Mouse (Mus musculus) limb, embryonic 15.5 days (tissue): ENCODE data around the gene Mras. TPM values are rescaled to one million over a fixed set of nuclear protein-coding genes. Genes with fewer than 3 reads are reported as not detected.

Experiments
- ATAC-seq: fragments of 200-750 bp; cut with Nextera tagmentation; 2 replicates; pipeline ENCODE4 v1.8.0; 2017; ENCODE audit warnings: low read depth, moderate TSS enrichment; ENCODE audit not compliant: insufficient number of reproducible peaks, low FRiP score, low TSS enrichment
- H3K27ac ChIP-seq: fragments of 300-500 bp; sonication (generic); 2 replicates; pipeline ENCODE4 v1.5.1; 2015; ENCODE audit warnings: moderate library complexity, mild to moderate bottlenecking, inconsistent platforms
- H3K27me3 ChIP-seq: fragments of 300-500 bp; sonication (generic); 2 replicates; pipeline ENCODE4 v1.6.1; 2015; ENCODE audit warnings: inconsistent platforms
- H3K36me3 ChIP-seq: fragments of 300-500 bp; sonication (generic); 2 replicates; pipeline ENCODE4 v1.6.1; 2015; ENCODE audit warnings: inconsistent platforms
- H3K4me1 ChIP-seq: fragments of 300-500 bp; sonication (generic); 2 replicates; pipeline ENCODE4 v1.6.1; 2015; ENCODE audit warnings: inconsistent platforms
- H3K4me2 ChIP-seq: fragments of 300-500 bp; sonication (generic); 2 replicates; pipeline ENCODE4 v1.6.1; 2015; ENCODE audit warnings: mild to moderate bottlenecking, inconsistent platforms
- H3K4me3 ChIP-seq: fragments of 300-500 bp; sonication (generic); 2 replicates; pipeline ENCODE4 v1.5.1; 2015; ENCODE audit warnings: mild to moderate bottlenecking, inconsistent platforms
- H3K9ac ChIP-seq: fragments of 300-500 bp; sonication (generic); 2 replicates; pipeline ENCODE4 v1.6.1; 2015; ENCODE audit warnings: inconsistent platforms
- H3K9me3 ChIP-seq: fragments of 300-500 bp; sonication (generic); 2 replicates; pipeline ENCODE4 v1.6.1; 2016; ENCODE audit warnings: inconsistent platforms
- WGBS: fragments of 180-500 bp; shearing (Covaris S2); methylation state at CpG from one replicate; pipeline ENCODE4 v1.1.7; 2015; 5-methylcytosine and 5-hydroxymethylcytosine counted together
- polyA plus RNA-seq: library from polyadenylated mRNA; unstranded; fragments of >200 nt; fragmentation: Nextera tagmentation; extraction: Ambion mirVana; gene quantifications from 2 replicates; pipeline ENCODE4 v1.2.1, GENCODE M21; 2015

Mras gene
- polyA plus RNA-seq, 1 experiment from 2014 or later = 27.7 TPM

DNA sequence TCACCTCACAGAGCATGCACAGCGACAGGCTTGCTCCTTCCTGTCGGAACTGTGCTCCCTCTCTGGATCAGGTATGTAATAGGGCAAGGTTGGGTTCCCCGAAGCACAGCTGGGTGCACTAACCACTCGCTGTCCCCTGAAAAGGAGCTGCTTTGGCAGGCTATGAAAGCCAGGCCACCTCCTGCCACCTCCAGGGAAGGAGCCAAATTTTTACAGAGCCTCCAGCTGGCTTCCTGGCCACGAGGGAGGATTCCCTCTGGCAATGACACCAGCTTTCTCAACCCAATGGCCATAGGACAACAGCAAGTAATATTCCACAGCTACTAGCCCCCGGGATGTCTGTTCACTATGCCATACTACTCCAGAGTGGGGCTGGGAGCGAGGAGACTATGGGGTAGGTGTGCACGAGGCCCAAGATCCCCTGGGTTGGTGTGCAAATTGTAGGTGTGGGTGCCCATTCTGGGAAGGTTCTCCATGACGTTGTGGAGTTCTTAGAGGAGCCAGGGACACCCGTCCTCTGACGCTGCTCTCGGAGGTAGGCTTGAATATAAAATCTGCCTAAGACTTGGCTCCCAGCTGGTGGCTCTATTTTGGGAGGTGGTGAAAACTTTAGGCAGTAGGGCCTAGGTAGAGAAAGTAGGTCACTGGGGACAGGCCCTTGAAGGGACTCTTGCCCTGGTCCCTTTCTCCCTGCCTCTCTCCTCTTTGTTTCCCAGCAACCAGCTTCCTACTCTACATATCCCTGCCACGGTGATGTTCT is 39.9 kb downstream of the Mras start:
- Histone ChIP-seq H3K9ac (no peak overlapping the region), H3K4me1 (peaks cover 20% of the 10 kb centered on the region), H3K4me2 (no peak overlapping the region), H3K27ac (no peak overlapping the region), H3K27me3 (no peaks in the 10 kb centered on the region), H3K9me3 (no peaks in the 10 kb centered on the region), H3K4me3 (no peak overlapping the region), H3K36me3 (peaks cover 10% of the 10 kb centered on the region)
- ATAC-seq = no peak
- 86% methylated on average over 13 of the region's 13 CpGs for WGBS

DNA sequence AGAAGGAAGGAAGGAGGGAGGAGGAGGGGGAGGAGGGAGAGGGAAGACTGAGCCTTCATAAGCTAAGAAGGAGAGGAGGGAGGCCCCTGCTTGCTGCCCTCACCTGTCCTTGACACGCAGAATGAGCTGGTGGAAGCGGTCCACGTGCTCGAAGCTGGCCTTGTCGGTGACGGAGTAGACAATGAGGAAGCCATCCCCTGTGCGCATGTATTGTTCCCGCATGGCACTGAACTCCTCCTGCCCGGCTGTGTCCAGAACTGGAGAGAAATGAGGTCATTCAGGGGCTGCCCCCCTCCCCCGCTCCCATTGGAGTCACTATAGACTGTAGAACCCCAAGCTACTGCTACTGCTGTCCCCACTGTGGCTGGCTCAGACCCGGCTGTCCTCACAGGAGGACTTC is 42.8 kb downstream of the Mras start:
- WGBS = 78% methylated on average over 11 of the region's 11 CpGs

DNA sequence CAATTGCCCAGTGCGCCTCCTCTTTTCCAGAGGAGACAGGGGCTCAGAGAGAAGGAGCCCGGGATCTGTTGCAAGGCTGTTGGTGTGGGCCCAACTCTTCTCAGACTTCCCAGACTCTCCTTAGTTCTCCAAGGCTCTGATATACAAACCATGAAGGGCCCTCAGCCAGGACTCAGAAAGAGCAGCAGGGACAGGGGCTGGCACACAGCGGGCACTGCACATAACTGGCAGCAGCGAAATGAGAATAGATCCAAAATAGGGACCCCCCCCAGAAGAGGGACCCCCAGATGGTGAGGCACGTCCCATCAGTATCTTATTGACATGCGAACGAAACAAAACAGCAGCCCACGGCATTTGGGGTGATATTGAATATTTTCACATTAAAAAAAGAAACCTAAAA is 44.0 kb downstream of the Mras start:
- 92% methylated on average over 8 of the region's 8 CpGs for whole genome bisulfite sequencing
- no peaks in the 10 kb centered on the region for H3K9me3 ChIP-seq
- no peak overlapping the region for H3K4me2 ChIP-seq
- H3K36me3 ChIP-seq = peaks cover 29% of the 10 kb centered on the region
- no peak overlapping the region for H3K9ac ChIP-seq
- peaks cover 13% of the 10 kb centered on the region; the same call in 1 of the 2 replicates for H3K4me1 ChIP-seq
- no peaks in the 10 kb centered on the region for H3K27me3 ChIP-seq
- no peak overlapping the region for H3K27ac ChIP-seq
- no peak overlapping the region for H3K4me3 ChIP-seq
- no peak for ATAC-seq

More for the DNA sequence above, 42.8 kb downstream of the Mras start:
- H3K36me3 ChIP-seq = peaks cover 26% of the 10 kb centered on the region
- peaks cover 7% of the 10 kb centered on the region; the same call in 1 of the 2 replicates for H3K4me1 ChIP-seq
- no peak overlapping the region for H3K4me3 ChIP-seq
- no peak overlapping the region for H3K9ac ChIP-seq
- H3K4me2 ChIP-seq = no peak overlapping the region
- no peaks in the 10 kb centered on the region for H3K9me3 ChIP-seq
- H3K27me3 ChIP-seq = no peaks in the 10 kb centered on the region
- no peak overlapping the region for H3K27ac ChIP-seq
- ATAC-seq = 0 out of 2 replicates have a peak, but pooled peaks have one; percentile 26

DNA sequence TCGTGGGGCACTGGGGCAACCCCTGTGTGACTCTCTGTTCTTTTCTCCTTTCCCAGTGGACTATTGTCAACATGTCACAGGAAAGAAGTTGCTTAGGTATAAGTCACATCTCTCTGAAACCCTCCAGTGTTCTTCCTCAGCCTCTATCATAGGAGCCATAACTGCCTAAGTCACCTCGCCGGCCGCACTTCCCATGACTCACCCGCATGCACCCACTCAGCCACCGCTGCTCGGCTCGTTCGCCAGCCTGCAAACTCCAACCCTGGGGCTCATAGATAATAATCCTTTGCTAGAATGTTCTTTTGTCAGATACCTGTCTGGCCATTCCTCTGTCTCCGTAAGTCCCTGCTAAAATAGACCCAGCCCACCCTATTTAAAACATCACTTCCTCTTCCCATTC is 45.6 kb downstream of the Mras start:
- no peaks in the 10 kb centered on the region for H3K9me3 ChIP-seq
- peaks cover 42% of the 10 kb centered on the region for H3K36me3 ChIP-seq
- no peaks in the 10 kb centered on the region for H3K27me3 ChIP-seq
- no peak overlapping the region for H3K9ac ChIP-seq
- ATAC-seq = no peak
- 90% methylated on average over 10 of the region's 10 CpGs for WGBS
- H3K4me1 ChIP-seq = peaks cover 15% of the 10 kb centered on the region; the same call in 1 of the 2 replicates
- no peak overlapping the region for H3K27ac ChIP-seq
- no peak overlapping the region for H3K4me2 ChIP-seq
- no peak overlapping the region for H3K4me3 ChIP-seq

DNA sequence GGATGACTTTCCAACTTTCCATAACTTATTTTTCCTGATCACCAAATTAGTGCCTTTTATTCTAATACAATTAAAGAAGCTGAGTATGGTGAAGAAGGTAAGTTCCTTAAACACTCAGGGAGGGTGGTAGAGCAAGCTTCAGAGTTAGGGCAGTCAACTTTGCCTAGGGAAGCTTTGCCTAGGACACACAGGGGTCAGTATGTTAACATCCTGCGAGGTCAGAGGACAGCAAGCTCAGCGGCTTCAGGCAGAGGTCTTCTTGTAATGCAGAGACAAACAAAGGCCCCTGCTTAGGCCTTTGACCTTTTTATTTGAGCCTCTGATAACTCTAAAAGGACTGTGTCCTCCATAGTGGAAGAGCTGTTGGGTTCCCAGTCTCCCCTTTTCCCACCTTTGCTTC is 46.5 kb downstream of the Mras start:
- H3K36me3 ChIP-seq = peaks cover 42% of the 10 kb centered on the region
- H3K9ac ChIP-seq = no peak overlapping the region
- no peak overlapping the region for H3K27ac ChIP-seq
- H3K9me3 ChIP-seq = no peaks in the 10 kb centered on the region
- no peak overlapping the region for H3K4me3 ChIP-seq
- 57% methylated on average over 2 of the region's 2 CpGs for WGBS
- no peaks in the 10 kb centered on the region for H3K27me3 ChIP-seq
- no peak for ATAC-seq
- H3K4me2 ChIP-seq = no peak overlapping the region
- H3K4me1 ChIP-seq = peaks cover 15% of the 10 kb centered on the region; the same call in 1 of the 2 replicates

DNA sequence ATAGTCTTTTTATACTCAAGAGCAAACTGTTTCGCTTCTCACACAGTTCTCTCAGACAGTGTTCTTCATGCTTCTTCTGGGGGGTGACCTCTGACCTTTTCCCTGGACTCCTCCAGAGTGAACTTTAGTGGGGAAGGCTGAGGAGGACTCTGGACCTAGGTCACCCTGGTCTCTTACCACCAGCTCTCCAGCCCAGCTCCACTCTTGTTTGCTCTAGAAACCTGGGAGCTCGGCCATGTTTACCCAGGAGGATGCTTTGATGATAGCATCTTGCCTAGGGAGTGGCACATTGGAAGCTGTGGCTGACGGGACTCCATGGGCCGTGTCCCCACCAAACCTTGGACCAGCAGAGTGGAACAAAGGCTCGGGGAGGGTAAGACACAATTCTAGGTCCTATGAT is 47.0 kb downstream of the Mras start:
- ATAC-seq = no peak
- no peaks in the 10 kb centered on the region for H3K27me3 ChIP-seq

DNA sequence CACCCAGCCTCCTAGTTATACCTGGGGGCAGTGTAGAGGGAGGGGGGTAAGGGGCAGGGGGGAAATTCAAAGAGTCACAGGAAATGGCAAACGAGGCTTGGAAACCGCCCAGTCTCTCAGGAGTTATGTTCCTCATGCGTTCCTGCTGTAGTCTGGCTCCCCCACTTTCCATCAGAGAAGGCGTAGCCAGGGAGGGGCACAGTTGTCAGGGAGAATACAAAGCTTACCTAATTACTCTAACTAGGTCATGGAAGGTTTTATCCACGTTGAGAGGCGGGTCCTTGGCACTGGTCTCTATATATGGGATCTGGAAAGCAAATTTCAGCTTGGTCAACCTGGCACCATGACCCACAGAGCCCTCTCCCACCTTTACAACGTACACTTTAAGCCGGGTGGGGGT is 47.7 kb downstream of the Mras start:
- Histone ChIP-seq H3K27ac (peak overlapping the region; percentile 61; the same call in 1 of the 2 replicates), H3K36me3 (peaks cover 42% of the 10 kb centered on the region), H3K4me3 (no peak overlapping the region), H3K4me2 (no peak overlapping the region), H3K27me3 (no peaks in the 10 kb centered on the region), H3K9me3 (no peaks in the 10 kb centered on the region), H3K4me1 (peaks cover 14% of the 10 kb centered on the region; the same call in 1 of the 2 replicates), H3K9ac (no peak overlapping the region)
- ATAC-seq = no peak
- 53% methylated on average over 8 of the region's 8 CpGs for WGBS

More for the DNA sequence above, 47.0 kb downstream of the Mras start:
- no peak overlapping the region for H3K27ac ChIP-seq
- H3K9me3 ChIP-seq = no peaks in the 10 kb centered on the region
- peaks cover 15% of the 10 kb centered on the region; the same call in 1 of the 2 replicates for H3K4me1 ChIP-seq
- H3K36me3 ChIP-seq = peaks cover 42% of the 10 kb centered on the region
- no peak overlapping the region for H3K4me2 ChIP-seq
- H3K4me3 ChIP-seq = no peak overlapping the region
- no peak overlapping the region for H3K9ac ChIP-seq
- WGBS = 84% methylated on average over 5 of the region's 5 CpGs

DNA sequence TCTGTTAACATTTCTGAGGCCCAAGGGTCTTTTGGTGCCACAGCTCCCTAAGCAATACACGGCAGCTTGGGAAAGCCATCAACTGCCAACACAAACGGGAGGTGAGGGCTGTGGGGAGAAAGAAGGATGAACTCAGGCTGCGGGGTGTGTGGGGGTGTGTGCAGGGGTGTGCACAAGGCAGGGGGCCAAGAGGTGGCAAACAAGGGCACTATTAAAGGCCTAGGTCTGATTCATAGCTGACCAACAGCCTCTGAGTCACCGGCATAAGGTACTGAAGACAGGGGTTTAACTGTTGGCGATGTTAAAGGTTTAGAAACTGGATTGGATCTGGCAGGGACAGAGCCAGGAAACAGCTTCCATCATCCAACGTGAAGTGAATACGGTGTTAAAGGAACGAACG is 48.3 kb downstream of the Mras start:
- no peak for ATAC-seq
- Histone ChIP-seq H3K4me2 (no peak overlapping the region), H3K9ac (no peak overlapping the region), H3K27ac (peak overlapping the region; percentile 61; the same call in 1 of the 2 replicates), H3K9me3 (no peaks in the 10 kb centered on the region), H3K27me3 (no peaks in the 10 kb centered on the region), H3K4me1 (peaks cover 12% of the 10 kb centered on the region; the same call in 1 of the 2 replicates), H3K36me3 (peaks cover 42% of the 10 kb centered on the region), H3K4me3 (no peak overlapping the region)
- 62% methylated on average over 9 of the region's 9 CpGs for WGBS

DNA sequence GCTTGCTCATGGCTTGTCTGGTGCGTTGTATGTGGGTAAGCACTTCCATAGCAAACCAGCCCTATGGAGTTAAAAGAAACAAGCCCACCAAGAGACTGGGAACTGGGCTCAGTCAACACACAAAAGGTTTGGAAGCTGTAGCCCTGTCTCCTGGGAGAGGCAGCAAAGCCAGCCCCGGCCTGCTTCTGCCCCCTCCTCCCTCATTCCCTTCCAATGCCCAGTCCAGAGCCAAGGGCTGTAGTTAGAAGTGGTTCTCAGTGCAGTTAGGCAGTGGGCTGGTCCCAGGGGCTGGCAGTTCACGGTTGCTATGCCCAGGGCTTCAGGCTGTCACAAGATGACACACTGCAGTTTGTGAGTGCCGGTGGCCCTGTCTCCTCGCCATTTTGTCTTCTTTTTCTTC is 49.1 kb downstream of the Mras start:
- no peak overlapping the region for H3K4me2 ChIP-seq
- H3K9ac ChIP-seq = no peak overlapping the region
- no peak overlapping the region for H3K4me3 ChIP-seq
- H3K27me3 ChIP-seq = no peaks in the 10 kb centered on the region
- no peaks in the 10 kb centered on the region for H3K9me3 ChIP-seq
- peaks cover 12% of the 10 kb centered on the region; the same call in 1 of the 2 replicates for H3K4me1 ChIP-seq
- ATAC-seq = no peak
- no peak overlapping the region for H3K27ac ChIP-seq
- WGBS = 77% methylated on average over 5 of the region's 5 CpGs
- H3K36me3 ChIP-seq = peaks cover 40% of the 10 kb centered on the region

DNA sequence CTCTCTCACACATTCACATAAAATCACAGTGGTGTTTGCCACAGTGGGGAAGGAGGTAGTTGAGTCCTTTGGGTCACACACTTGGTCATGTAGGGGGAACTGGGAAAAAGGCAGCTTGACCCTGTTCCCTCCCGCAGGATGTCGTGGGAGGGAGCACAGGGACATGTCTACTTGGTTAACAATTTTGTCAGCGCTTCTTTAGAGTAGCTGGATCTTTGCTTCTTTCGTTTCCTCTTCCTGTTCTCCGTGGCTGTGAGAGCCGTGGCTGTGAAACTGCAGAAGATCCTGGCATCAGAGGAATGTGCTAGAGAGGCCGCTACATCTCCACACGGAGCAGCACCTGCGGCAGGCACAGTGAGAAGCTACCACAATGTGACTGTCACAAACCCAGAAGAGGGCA is 54.6 kb downstream of the Mras start:
- Histone ChIP-seq H3K9ac (no peak overlapping the region), H3K4me3 (no peak overlapping the region), H3K27ac (no peak overlapping the region), H3K36me3 (peaks cover 9% of the 10 kb centered on the region; the same call in 1 of the 2 replicates), H3K27me3 (no peaks in the 10 kb centered on the region), H3K4me2 (no peak overlapping the region), H3K4me1 (no peaks in the 10 kb centered on the region), H3K9me3 (no peaks in the 10 kb centered on the region)
- 73% methylated on average over 9 of the region's 9 CpGs for WGBS
- no peak for ATAC-seq

DNA sequence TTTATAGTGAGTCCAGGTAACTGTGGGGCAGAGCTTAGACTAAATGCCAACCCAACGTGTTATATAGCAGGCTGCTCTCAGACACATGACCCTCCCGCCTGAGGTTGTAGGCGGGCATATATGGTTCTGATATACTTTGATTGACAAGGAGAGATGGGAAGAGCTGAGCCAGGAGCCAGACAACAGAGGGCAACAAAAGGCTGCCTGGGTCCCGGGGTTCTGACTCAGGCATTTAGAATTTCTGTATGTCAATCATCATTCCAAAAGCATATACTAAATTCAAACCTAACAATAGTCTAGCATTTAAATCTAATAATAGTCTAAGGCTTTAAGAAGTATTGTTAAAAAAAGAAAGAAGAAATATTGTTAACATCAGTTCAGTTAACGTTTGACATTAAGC is 58.0 kb downstream of the Mras start:
- no peak for ATAC-seq

DNA sequence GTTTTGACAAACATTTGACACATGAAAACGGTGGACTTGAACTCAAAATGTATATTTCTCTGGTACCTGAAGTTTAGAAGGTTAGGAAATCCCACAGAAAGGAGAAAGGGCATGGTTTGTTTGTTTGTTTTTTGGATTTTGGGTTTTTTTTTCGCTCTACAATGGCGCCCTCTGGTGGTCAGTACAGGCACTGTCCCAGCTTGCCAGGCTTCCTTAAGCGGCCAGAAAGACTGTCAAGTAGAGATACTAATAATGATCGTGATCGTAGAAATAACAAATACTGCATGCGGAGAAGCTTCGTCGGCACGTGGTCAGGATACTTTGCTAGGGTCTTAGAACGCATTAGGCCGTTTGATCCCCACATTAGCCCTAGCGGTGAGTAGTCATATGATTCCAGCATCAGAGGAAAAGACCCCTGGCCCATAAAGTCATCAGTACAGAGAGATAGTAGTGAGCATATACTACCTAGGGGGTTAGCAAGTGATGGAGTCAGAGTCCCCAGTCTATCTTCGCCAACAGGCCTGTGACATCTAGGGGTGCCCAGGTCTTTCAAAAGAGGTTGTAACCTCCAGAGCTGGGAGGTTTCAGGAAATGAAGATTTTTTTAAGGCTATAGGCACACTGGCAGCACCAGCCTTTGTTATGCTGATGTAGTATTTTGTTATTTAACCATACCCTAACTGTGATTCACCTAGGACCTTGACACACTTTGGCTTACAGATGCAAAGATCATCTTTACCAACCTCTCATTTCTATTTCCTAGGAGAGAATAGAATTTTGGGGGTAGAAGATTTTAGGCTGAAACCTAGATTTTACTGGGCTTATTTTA is 60.4 kb downstream of the Mras start:
- H3K27ac ChIP-seq = no peak overlapping the region
- no peaks in the 10 kb centered on the region for H3K4me1 ChIP-seq
- WGBS = 9% methylated on average over 14 of the region's 14 CpGs
- H3K4me2 ChIP-seq = no peak overlapping the region
- H3K27me3 ChIP-seq = no peaks in the 10 kb centered on the region
- H3K9me3 ChIP-seq = no peaks in the 10 kb centered on the region
- ATAC-seq = no peak
- H3K9ac ChIP-seq = no peak overlapping the region
- H3K36me3 ChIP-seq = no peaks in the 10 kb centered on the region
- no peak overlapping the region for H3K4me3 ChIP-seq

More for the DNA sequence above, 58.0 kb downstream of the Mras start:
- Histone ChIP-seq H3K4me3 (no peak overlapping the region), H3K36me3 (no peaks in the 10 kb centered on the region), H3K4me1 (no peaks in the 10 kb centered on the region), H3K27ac (no peak overlapping the region), H3K9ac (no peak overlapping the region), H3K4me2 (no peak overlapping the region), H3K27me3 (no peaks in the 10 kb centered on the region), H3K9me3 (no peaks in the 10 kb centered on the region)
- 64% methylated on average over 5 of the region's 5 CpGs for WGBS
